Mouse (Mus musculus) urinary bladder, postnatal 25 days (tissue): Measurements from ENCODE around the gene Sirpb1a.
"Not testable (repeated sequence)": the region's sequence is repeated elsewhere in the genome, so short reads cannot be mapped to it uniquely, and the experiment has no call there.

ENCODE experiments used
- DNase-seq: peaks from one replicate; pipeline ENCODE4 v3.0.0; 2022; ENCODE audit warnings: low spot score

The Sirpb1a gene

DNA sequence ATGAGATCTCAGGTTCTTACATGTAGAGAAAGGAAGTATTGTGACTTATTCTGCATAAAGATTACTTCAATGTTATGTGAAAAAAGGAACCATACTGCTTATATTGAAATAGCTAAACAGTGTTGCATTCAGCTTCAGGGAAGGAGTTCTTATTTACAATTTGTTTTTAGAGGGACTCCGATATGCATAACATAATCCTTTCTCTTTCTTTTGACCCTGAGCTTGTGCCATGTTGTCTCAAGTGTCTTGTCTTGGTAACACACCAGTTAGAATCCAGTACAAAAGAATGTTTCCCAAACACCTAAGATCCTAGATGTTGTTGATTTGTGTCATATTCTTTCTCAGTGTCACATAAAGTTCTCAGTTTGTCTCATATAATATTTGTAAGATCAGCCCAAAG, at the start of gene Sirpb1a:
TSS of gene Sirpb1a (minus strand) at position 74 of the 400 bp plus-strand sequence.
- DNase-seq, result not testable (repeated sequence)

DNA sequence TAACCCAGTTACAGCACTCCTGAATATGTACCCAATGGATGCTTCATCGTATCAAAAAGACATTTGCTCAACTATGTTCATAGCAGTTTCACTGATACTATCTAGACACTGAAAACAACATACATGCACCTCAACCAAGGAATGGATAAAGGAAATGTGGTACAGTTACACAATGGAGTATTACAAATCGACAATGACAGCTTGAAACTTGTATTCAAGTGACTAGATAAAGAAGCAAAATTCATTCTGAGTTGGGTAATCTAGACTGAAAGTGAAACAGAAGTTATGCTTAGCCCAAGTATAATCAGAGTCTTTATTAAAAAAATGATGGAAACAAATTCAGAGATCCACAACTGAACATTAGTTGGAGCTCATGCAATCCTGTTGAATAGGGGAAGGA, 48.5 kb upstream of the Sirpb1a start:
- not testable (repeated sequence) for DNase-seq

DNA sequence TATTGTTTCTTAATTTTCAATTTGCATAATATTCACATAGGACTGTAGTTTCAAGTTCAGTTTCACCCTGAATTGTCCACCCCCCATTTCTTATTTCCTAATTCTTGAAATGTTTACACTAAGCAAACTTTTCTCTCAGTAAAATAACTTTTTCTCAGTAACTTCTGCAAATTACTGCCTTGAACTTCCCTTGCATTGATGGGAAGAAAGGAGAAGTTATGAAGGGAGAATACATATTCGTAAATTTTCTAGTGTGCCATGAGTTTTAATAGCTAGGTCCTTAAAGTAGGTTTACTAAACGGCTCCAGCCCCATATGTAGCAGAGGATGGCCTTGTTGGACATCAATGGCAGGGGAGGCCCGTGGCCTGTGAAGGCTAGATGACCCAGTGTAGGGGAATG, 43.8 kb upstream of the Sirpb1a start:
- not testable (repeated sequence) for DNase-seq

DNA sequence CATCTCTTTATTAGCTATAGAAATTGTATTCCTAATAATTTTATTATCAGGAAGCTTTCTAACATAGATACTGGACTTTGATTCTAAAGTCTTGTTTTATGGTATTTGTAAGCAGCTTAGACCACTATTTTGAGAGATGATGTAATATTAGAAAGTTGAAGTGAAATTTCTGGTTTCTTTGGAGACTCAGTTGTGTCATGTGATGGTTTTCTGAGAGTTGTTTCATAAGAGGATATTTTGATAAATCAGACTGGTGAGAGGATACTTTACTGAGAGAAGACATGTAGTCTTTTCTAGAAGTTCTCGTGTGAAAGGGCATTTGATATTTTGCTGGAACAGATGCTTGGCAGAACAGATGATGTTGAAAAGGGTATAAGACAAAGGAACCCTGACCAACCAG, 17.6 kb upstream of the Sirpb1a start:
- DNase-seq, result not testable (repeated sequence)

DNA sequence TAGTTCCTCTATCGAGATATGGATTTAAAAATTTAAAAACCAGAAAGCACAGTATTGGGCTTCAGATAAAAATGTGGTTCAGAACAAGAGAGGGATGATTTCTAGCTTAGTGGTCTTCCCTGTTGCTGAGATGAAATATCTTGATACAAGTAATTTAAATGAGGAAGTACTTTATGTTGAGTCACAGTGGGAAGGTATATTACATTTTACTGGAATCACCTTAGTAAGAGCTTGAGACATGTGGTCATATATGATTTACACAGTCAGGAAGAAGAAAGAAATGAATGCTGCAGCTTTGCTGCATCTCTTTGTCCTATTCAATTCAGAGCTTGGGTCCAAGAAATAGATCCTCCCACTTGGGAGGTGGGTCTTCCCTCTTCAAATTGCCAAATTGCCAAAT, 13.5 kb upstream of the Sirpb1a start:
- DNase-seq, result not testable (repeated sequence)

DNA sequence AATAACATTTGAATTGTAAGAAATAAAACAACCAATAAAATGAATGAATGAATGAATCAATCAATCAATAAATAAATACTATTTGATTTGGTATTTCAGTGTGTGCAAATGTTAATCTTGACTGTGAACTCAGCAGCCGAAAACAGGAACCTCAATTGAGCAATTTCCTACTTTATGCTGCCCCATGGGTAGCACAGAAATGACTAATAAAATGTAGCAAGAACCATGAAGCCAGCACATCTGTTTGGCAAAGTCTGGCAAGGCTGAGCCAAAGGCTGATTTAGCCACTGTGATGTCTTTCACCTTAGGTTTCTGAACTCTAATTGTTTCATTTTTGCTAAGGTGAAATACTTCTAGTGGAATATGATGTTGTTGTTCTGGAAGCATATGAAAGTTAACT, 1.6 kb upstream of the Sirpb1a start:
- no peak for DNase-seq

DNA sequence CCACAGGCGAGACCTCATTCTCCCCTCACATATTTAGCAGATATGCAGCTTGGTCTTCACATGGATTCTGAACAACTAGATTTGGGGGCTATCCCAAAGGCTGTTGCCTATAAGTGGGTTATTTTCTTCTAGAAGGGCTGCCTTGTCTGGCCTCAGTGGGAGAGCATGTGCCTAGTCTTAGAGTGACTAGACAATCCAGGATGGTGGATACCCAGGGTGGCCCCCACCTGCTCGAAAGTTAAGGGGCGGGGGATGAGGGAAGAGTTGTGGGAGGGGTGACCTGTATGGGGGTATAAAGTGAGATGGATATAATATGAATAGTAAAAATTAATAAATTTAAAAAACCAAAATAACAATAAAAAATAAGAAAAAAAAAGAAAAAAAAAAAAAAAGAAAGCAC, 70.6 kb downstream of the Sirpb1a start:
- not testable (repeated sequence) for DNase-seq

DNA sequence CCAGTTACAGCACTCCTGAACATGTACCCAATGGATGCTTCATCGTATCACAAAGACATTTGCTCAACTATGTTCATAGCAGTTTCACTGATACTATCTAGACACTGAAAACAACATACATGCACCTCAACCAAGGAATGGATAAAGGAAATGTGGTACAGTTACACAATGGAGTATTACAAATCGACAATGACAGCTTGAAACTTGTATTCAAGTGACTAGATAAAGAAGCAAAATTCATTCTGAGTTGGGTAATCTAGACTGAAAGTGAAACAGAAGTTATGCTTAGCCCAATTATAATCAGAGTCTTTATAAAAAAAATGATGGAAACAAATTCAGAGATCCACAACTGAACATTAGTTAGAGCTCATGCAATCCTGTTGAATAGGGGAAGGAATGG, 76.0 kb downstream of the Sirpb1a start:
- DNase-seq, result not testable (repeated sequence)

DNA sequence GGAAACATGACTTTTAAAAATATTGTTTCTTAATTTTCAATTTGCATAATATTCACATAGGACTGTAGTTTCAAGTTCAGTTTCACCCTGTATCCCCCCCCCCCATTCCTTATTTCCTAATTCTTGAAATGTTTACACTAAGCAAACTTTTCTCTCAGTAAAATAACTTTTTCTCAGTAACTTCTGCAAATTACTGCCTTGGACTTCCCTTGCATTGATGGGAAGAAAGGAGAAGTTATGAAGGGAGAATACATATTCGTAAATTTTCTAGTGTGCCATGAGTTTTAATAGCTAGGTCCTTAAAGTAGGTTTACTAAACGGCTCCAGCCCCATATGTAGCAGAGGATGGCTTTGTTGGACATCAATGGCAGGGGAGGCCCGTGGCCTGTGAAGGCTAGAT, 80.7 kb downstream of the Sirpb1a start:
- not testable (repeated sequence) for DNase-seq

DNA sequence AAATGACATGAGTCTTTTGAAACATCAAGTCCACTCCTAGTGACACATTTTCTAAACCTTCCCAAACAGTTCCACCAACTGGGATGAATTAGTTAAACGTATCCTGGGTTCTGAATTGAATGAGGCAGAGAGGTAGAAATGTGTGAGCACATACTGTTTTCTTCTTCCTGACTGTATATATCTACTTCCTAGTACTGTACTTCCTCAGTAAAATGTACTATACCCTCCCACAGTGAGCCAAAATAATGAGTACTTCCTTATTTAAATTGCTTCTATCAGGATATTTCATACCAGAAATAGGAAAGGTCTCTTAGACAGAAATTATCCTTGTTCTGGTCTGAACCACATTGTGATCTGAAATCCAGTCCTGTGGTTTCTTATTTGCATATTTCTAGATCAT, 86.0 kb downstream of the Sirpb1a start:
- DNase-seq, result no peak

DNA sequence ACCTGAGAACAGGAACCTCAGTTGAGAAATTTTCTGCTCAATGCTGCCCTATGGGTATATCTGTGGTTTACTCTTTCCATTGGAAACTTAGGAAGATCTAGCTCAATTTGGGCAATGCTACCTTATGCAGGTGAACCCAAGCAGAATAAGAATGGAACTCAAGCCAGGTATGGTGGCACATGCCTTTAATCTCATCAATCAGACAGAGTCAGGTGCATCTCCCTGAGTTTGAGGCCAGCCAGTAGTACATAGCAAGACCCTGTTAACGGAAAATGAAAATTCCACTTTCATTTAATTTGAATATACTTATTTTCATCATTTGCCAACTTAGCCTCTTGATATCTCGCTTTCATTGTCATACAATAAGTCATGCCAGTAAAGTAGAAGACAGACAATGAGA, 92.1 kb downstream of the Sirpb1a start:
- DNase-seq, result no peak

DNA sequence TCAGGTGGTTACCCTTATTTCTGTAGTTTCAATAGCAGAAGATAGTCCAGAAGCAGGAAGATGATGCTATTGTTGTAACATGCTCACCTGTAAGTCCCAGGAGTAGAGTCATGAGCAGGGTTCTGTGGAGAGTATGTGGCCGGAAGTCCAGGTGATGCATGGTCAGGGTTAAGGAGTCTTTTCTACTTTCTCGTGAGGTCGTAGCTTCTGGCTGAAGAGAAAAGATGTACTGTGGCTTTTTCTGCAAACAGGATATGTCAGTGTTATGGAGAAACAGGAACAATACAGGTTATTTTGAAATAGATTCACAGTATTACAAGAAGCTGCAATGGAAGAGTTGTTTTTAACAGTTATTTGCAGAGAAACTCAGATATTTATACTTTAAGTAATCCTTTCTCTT, 94.3 kb downstream of the Sirpb1a start, which contains the start of gene Gm9733:
TSS of gene Gm9733 (minus strand) at position 240 of the 400 bp plus-strand sequence.
- no peak for DNase-seq

DNA sequence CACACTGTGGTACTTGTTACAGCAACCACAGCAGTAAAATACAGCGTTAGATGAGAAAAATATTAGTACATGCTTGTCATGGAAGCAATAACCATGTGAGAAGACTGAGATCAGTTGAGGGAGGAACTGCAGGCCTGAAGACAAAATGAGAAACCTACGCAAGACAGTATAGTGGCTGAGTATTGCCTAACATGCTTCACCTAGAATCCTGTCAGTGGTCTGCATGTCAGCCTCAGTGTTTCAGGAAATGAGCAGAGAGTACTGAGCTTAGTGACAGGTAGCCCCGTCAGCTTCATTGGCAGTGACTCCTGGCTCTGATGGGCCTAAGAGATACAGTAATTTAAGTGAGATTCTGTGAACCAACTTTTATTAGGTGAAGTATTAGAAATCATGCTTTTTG, 94.8 kb downstream of the Sirpb1a start:
- DNase-seq, result no peak

DNA sequence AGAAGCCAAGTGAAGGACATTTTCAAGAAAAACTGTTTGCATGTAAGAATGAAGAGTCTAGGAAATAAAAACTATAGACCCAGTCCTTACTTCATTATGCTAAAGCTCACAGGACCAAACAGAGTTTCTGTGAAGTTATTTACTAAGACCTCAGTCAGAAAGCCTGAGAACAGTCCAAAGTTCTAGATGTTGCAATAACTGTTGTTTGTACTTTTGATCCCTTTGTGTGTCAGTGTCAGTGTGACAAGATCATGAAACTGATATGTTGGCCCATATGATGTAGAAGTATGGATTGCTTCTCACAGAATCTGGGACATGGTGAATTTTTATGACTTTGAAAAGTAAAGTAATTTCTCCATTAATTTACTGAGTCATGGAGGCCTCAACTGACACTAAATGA, 96.8 kb downstream of the Sirpb1a start:
- DNase-seq, result no peak
